Mouse (Mus musculus): ENCODE measurements around the gene Zdhhc19.
A peak's percentile ranks its signal among the peaks of the same experiment; 100 is the strongest.

DNA sequence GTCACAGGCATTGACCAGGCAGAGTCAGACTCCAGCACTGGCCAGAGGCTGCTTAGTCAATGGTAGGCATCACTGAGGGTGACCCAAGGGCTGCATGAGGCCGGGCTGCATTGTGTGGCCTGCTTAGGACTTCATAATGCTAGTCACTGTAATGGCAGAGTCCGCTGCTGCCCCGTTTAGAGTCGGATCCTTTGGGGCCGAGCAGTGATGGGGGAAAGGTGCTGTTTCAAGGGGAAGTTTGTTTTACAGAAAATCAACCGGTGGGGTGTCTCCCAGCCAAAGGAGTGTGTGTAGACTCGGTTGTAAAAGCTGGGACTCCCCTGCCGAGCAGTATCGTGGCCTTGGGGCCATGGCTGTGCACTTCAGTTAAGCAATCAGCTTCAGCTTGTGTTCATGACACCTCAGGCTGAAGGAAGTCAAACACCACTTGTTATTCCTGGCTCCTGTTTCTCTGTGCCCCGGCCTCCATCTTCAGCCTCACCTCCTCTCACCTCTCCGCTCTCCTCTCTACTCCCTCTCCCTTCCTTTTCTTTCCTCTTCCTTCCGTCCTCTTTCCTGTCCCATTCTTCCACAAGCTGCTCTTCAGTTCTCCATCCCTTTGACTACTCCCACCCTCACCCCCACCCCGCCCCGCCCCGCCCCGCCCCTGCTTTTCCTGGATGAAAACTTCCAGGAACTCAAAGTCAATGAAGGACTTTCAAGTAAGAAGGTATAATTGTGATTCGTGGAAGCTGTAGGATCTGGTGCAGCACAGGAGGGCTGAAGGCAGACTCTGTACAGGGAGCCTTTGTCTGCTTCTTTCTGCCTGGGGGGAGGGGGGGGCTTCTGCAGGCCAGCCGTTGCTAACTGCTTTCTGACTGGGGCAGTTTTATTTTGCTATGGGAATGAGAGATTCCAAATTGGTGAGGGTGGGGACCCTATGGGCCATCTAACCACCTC lies 14.6 kb downstream of the Zdhhc19 start:
- no peak for TF ChIP-seq CTCF (conservative IDR thresholded peaks at IDR 0.05; ENCODE audit: low read length)
- peak; percentile 13; the same call in 1 of the 2 replicates for TF ChIP-seq NANOG (IDR thresholded peaks at IDR 0.05; ENCODE audit: borderline replicate concordance, low read length)
